Comparison of ENCODE assay signal across 24 mouse cellular contexts in the genomic region with DNA sequence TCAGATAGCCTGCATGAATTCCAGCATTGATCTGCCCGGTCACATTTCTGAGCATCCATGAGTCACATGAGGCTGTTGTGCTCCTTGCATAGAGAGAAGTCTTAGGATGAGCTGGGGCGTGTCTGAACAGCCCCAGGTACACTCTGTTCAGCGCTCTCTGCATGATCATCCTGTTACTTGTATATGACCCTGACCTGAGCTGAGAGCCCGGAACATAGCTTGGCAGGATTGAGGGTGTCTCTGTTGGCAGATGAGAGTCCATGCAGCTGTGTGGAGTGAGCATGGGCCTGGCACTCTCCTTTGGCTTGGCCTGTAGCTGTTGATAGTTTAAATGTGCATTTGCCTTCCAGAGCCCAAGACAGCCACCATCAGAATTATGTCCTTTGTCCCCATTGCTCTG. TPM values are rescaled to one million over a fixed set of nuclear protein-coding genes. Genes with fewer than 3 reads are reported as not detected.
DNase-seq lines count a peak whose midpoint lies in the region; ATAC-seq and TF ChIP-seq lines count a peak whose summit lies in the region.
"Had no signal": no experiment of that assay in that cellular context is flagged by ENCODE, and none has a peak within 500 bp of the region (broad histone marks: within the 10 kb centered on the region; RNA-seq: fewer than 3 reads in every experiment).

No protein-coding gene starts in this region.

- H3K27ac ChIP-seq in kidney, embryonic 16.5 days (ENCODE audit: low read length), result 0 out of 2 replicates have a peak overlapping the region, but pooled peaks have one; percentile 21
- H3K27ac ChIP-seq in liver, embryonic 13.5 days, result peak overlapping the region; percentile 92; the same call in 1 of the 2 replicates
- no peak overlapping the region for H3K27ac ChIP-seq in liver, postnatal 0 days (ENCODE audit: low read depth)
- H3K27ac ChIP-seq: embryonic facial prominence, embryonic 15.5 days; forebrain, embryonic 10.5 days; heart, adult 2 months; heart, embryonic 15.5 days; hindbrain, embryonic 10.5 days; hindbrain, embryonic 14.5 days had no signal

- H3K36me3 ChIP-seq in kidney, embryonic 16.5 days (ENCODE audit: insufficient read depth, low read length), result peaks cover 9% of the 10 kb centered on the region
- H3K36me3 ChIP-seq in liver, embryonic 13.5 days, result peaks cover under 1% of the 10 kb centered on the region; the same call in 1 of the 2 replicates
- no peaks in the 10 kb centered on the region for H3K36me3 ChIP-seq in liver, postnatal 0 days (replicated peaks; ENCODE audit: insufficient read depth, low read length)
- H3K36me3 ChIP-seq: embryonic facial prominence, embryonic 15.5 days; heart, embryonic 15.5 days had no signal

- H3K9me3 ChIP-seq in kidney, embryonic 16.5 days (ENCODE audit: low read length), result no peaks in the 10 kb centered on the region
- no peaks in the 10 kb centered on the region for H3K9me3 ChIP-seq in liver, embryonic 13.5 days (replicated peaks)
- no peaks in the 10 kb centered on the region for H3K9me3 ChIP-seq in liver, postnatal 0 days (ENCODE audit: low read length)
- H3K9me3 ChIP-seq: embryonic facial prominence, embryonic 15.5 days; forebrain, embryonic 10.5 days; heart, embryonic 15.5 days; hindbrain, embryonic 10.5 days had no signal

- no peak overlapping the region for H3K9ac ChIP-seq in kidney, embryonic 16.5 days (replicated peaks; ENCODE audit: low read length)
- H3K9ac ChIP-seq in liver, embryonic 13.5 days, result no peak overlapping the region
- H3K9ac ChIP-seq in liver, postnatal 0 days (replicated peaks), result no peak overlapping the region
- H3K9ac ChIP-seq: embryonic facial prominence, embryonic 15.5 days; heart, embryonic 15.5 days; hindbrain, embryonic 14.5 days had no signal

- H3K4me2 ChIP-seq in kidney, embryonic 16.5 days (replicated peaks; ENCODE audit: low read depth, low read length), result no peak overlapping the region
- no peak overlapping the region for H3K4me2 ChIP-seq in liver, embryonic 13.5 days
- no peak overlapping the region for H3K4me2 ChIP-seq in liver, postnatal 0 days (ENCODE audit: low read depth, low read length)
- H3K4me2 ChIP-seq: embryonic facial prominence, embryonic 15.5 days; heart, embryonic 11.5 days; heart, embryonic 15.5 days; hindbrain, embryonic 14.5 days had no signal

- H3K27me3 ChIP-seq in kidney, embryonic 16.5 days (ENCODE audit: insufficient read depth, low read length), result no peaks in the 10 kb centered on the region
- H3K27me3 ChIP-seq in liver, embryonic 13.5 days, result no peaks in the 10 kb centered on the region
- H3K27me3 ChIP-seq in liver, postnatal 0 days (ENCODE audit: insufficient read depth, low read length), result no peaks in the 10 kb centered on the region
- H3K27me3 ChIP-seq: embryonic facial prominence, embryonic 15.5 days; heart, embryonic 15.5 days had no signal

- WGBS in kidney, embryonic 16.5 days, result 69% methylated on average over 4 of the region's 4 CpGs
- 82% methylated on average over 4 of the region's 4 CpGs for WGBS in liver, embryonic 13.5 days (ENCODE audit: insufficient replicate concordance)
- 88% methylated on average over 4 of the region's 4 CpGs for WGBS in liver, postnatal 0 days (ENCODE audit: insufficient replicate concordance)

- ATAC-seq in kidney, embryonic 16.5 days (ENCODE audit: low FRiP score, low TSS enrichment), result no peak
- no peak for ATAC-seq in liver, embryonic 13.5 days (ENCODE audit: low read depth)
- no peak for ATAC-seq in liver, postnatal 0 days
- ATAC-seq: CD4-positive, CD25-positive, alpha-beta regulatory T cell, adult 4 months; forebrain, embryonic 14.5 days had no signal

- peaks cover 38% of the 10 kb centered on the region for H3K4me1 ChIP-seq in kidney, embryonic 16.5 days (ENCODE audit: insufficient read depth, low read length)
- H3K4me1 ChIP-seq in liver, embryonic 13.5 days (replicated peaks), result peaks cover 78% of the 10 kb centered on the region
- H3K4me1 ChIP-seq in liver, postnatal 0 days (ENCODE audit: insufficient read depth), result peaks cover 17% of the 10 kb centered on the region
- H3K4me1 ChIP-seq: embryonic facial prominence, embryonic 15.5 days had no signal

- no peak overlapping the region for H3K4me3 ChIP-seq in kidney, embryonic 16.5 days (ENCODE audit: low read length)
- no peak overlapping the region for H3K4me3 ChIP-seq in liver, embryonic 13.5 days (replicated peaks)
- no peak overlapping the region for H3K4me3 ChIP-seq in liver, postnatal 0 days (ENCODE audit: low read depth, low read length)
- H3K4me3 ChIP-seq: embryonic facial prominence, embryonic 15.5 days; erythroblast, embryonic 14.5 days; forebrain, embryonic 10.5 days; heart, adult 2 months; heart, embryonic 15.5 days; hindbrain, embryonic 10.5 days had no signal

- peak; percentile 47 to 62 for DNase-seq in adrenal gland, adult (ENCODE audit: inconsistent age in 2 of 2, low spot score in 1 of 2)
- no peak for DNase-seq in adrenal gland, postnatal 25 days
- DNase-seq in gastrocnemius, postnatal 25 days, result peak; percentile 23
- no peak for DNase-seq in gastrocnemius, adult 8-10 months (ENCODE audit: low spot score in 2 of 2)
- DNase-seq in kidney, postnatal 4 days, result no peak
- DNase-seq in liver, embryonic 13.5 days, result no peak
- no peak for DNase-seq in liver, postnatal 0 days
- DNase-seq: B cell, adult 2 months; cerebellum, adult 11 months; cerebellum, adult 8-10 months; cerebellum, postnatal 14 days; embryo, embryonic 11 days; heart, adult 2 months; heart, postnatal 14 days had no signal

- no peak for TF ChIP-seq CTCF in liver, postnatal 0 days (IDR thresholded peaks at IDR 0.05; ENCODE audit: low read depth)

- TF ChIP-seq EP300 in liver, postnatal 0 days (IDR thresholded peaks at IDR 0.05; ENCODE audit: low read depth), result no peak

RNA-seq across cellular contexts. Expression of a gene that starts 50.4 kb away (rescaled TPM):
- 27.8 and 30.2 TPM in 2 replicates for total RNA-seq in adrenal gland, postnatal 25 days (2021)
- 1 to 10 TPM; 4.4 to 6.1 TPM for total RNA-seq in gastrocnemius, postnatal 25 days (2021)
- 1 to 10 TPM; 2.0 to 5.0 (median 3.4) TPM for total RNA-seq in gastrocnemius, adult 8-10 months (2022)
- polyA plus RNA-seq in kidney, embryonic 16.5 days (2015; fragmentation: Nextera tagmentation; extraction: Ambion mirVana), result 12.5 and 15.7 TPM in 2 replicates
- polyA plus RNA-seq in liver, embryonic 13.5 days (2015; fragmentation: Nextera tagmentation; extraction: Ambion mirVana), result 2.5 and 2.9 TPM in 2 replicates
- polyA plus RNA-seq in liver, postnatal 0 days (2015; fragmentation: Nextera tagmentation; extraction: Ambion mirVana), result 1.5 and 1.6 TPM in 2 replicates
- polyA plus RNA-seq: erythroblast, embryonic 14.5 days had no signal

Comparison
In these comparisons a context has a peak if more than half of its experiments do, and no peak if none do; other contexts are left out.
1. DNase-seq: peak in adrenal gland, adult (2 of 2) and gastrocnemius, postnatal 25 days (single experiment); none in adrenal gland, postnatal 25 days (single experiment), gastrocnemius, adult 8-10 months (0 of 2), kidney, postnatal 4 days (0 of 2), liver, embryonic 13.5 days (single experiment) and liver, postnatal 0 days (single experiment).